Mouse (Mus musculus) lung, postnatal 0 days (tissue): ENCODE measurements at regions not wholly inside any gene's neighbourhood (a gene's known extent, or its start where the extent isn't known, plus 50 kb on each side); places are given as distances from the start of the nearest gene placed in this dataset.

Experiments used
- CTCF ChIP-seq: IDR thresholded peaks from 2 replicates; pipeline ENCODE4 v1.5.1; 2016; ENCODE audit warnings: antibody characterized with exemption, mild to moderate bottlenecking
- EP300 ChIP-seq: IDR thresholded peaks from 2 replicates; pipeline ENCODE4 v1.6.1; 2016; ENCODE audit warnings: antibody characterized with exemption, mild to moderate bottlenecking, control low read depth

- TF ChIP-seq CTCF (no peak), EP300 (no peak)
These were observed 150.4 kb upstream of the Trp63 start for GRCm38 (mm10) chr16:25533206-25533580.
